ENCODE assay signal across 7 mouse cellular contexts in genomic region chr4:46276851-46277581, GRCm38 (mm10).
DNase-seq lines count a peak whose midpoint lies in the region.

No protein-coding gene starts in this region.

- peak; percentile 29 for DNase-seq in urinary bladder, postnatal 14 days (ENCODE audit: low spot score)
- no peak for DNase-seq in urinary bladder, adult 2 months (ENCODE audit: low spot score)
- DNase-seq in heart, adult 9 months (ENCODE audit: low spot score in 2 of 2) = peak; percentile 19 to 35
- peak; percentile 26 for DNase-seq in kidney, postnatal 14 days
- peak; percentile 58 for DNase-seq in mesoderm, embryonic 11.5 days (ENCODE audit: low read depth, low spot score)
- DNase-seq in layer of hippocampus, postnatal 10 days (ENCODE audit: low spot score in 2 of 2) = no peak
- DNase-seq in layer of hippocampus, postnatal 14 days (ENCODE audit: low spot score in 2 of 2) = no peak

Comparison
In these comparisons a context has a peak if more than half of its experiments do, and no peak if none do; other contexts are left out.
1. DNase-seq: peak in urinary bladder, postnatal 14 days (single experiment), heart, adult 9 months (2 of 2), kidney, postnatal 14 days (single experiment) and mesoderm, embryonic 11.5 days (single experiment); none in urinary bladder, adult 2 months (single experiment), layer of hippocampus, postnatal 10 days (0 of 2) and layer of hippocampus, postnatal 14 days (0 of 2).